In genomic region chr2:180320216-180320615, GRCm38 (mm10) we compare ENCODE assay signal across 30 mouse cellular contexts. TPM values are rescaled to one million over a fixed set of nuclear protein-coding genes. Genes with fewer than 3 reads are reported as not detected.
DNase-seq lines count a peak whose midpoint lies in the region; ATAC-seq and TF ChIP-seq lines count a peak whose summit lies in the region.
"Had no signal": no experiment of that assay in that cellular context is flagged by ENCODE, and none has a peak within 500 bp of the region (broad histone marks: within the 10 kb centered on the region; RNA-seq: fewer than 3 reads in every experiment).

No protein-coding gene starts in this region.

- no peak for DNase-seq in heart, postnatal 10 days
- peak; percentile 42 for DNase-seq in lung, embryonic 14.5 days
- DNase-seq in lung, postnatal 4 days = no peak
- DNase-seq in WW6 (ENCODE audit: low read depth, low spot score) (peak; percentile 42), adipocyte (ENCODE audit: low spot score) (no peak)
- DNase-seq in lung, adult 2 months = no peak
- DNase-seq: adrenal gland, postnatal 36 days; cerebellum, adult 18-20 months; gastrocnemius, postnatal 14 days; heart, postnatal 36 days; kidney, adult 18-20 months; kidney, postnatal 14 days; layer of hippocampus, postnatal 36 days; midbrain, embryonic 14.5 days; right cerebral cortex, postnatal 14 days; spleen, adult 18-20 months had no signal

- no peaks in the 10 kb centered on the region for H3K9me3 ChIP-seq in heart, embryonic 11.5 days (replicated peaks; ENCODE audit: control insufficient read depth, low read length)
- H3K9me3 ChIP-seq in lung, embryonic 14.5 days (ENCODE audit: low read depth, low read length) = no peaks in the 10 kb centered on the region
- H3K9me3 ChIP-seq in stomach, embryonic 14.5 days (ENCODE audit: control insufficient read depth, low read depth, low read length) = no peaks in the 10 kb centered on the region
- H3K9me3 ChIP-seq: embryonic facial prominence, embryonic 12.5 days; forebrain, embryonic 13.5 days had no signal

- no peaks in the 10 kb centered on the region for H3K36me3 ChIP-seq in heart, embryonic 11.5 days (ENCODE audit: control insufficient read depth, insufficient read depth, low read length)
- peaks cover 12% of the 10 kb centered on the region for H3K36me3 ChIP-seq in lung, embryonic 14.5 days (ENCODE audit: insufficient read depth)
- H3K36me3 ChIP-seq in stomach, embryonic 14.5 days (ENCODE audit: control insufficient read depth, insufficient read depth, low read length) = no peaks in the 10 kb centered on the region
- H3K36me3 ChIP-seq: embryonic facial prominence, embryonic 12.5 days had no signal

- H3K9ac ChIP-seq in heart, embryonic 11.5 days (ENCODE audit: low read depth, low read length) = no peak overlapping the region
- H3K9ac ChIP-seq in lung, embryonic 14.5 days = no peak overlapping the region
- no peak overlapping the region for H3K9ac ChIP-seq in stomach, embryonic 14.5 days (replicated peaks; ENCODE audit: low read depth, low read length)
- H3K9ac ChIP-seq: embryonic facial prominence, embryonic 12.5 days; forebrain, embryonic 13.5 days had no signal

- H3K4me1 ChIP-seq in heart, embryonic 11.5 days (ENCODE audit: control insufficient read depth, insufficient read depth, low read length) = peaks cover 60% of the 10 kb centered on the region
- H3K4me1 ChIP-seq in lung, embryonic 14.5 days (ENCODE audit: insufficient read depth) = peaks cover 11% of the 10 kb centered on the region
- peaks cover 11% of the 10 kb centered on the region for H3K4me1 ChIP-seq in stomach, embryonic 14.5 days (ENCODE audit: control insufficient read depth, insufficient read depth, low read length)
- H3K4me1 ChIP-seq in lung, adult 2 months (ENCODE audit: control insufficient read depth, insufficient read depth, low read length) = no peaks in the 10 kb centered on the region
- H3K4me1 ChIP-seq: forebrain, embryonic 13.5 days had no signal

- 63% methylated on average over 4 of the region's 4 CpGs for WGBS in heart, embryonic 11.5 days (ENCODE audit: insufficient replicate concordance)
- 79% methylated on average over 4 of the region's 4 CpGs for WGBS in lung, embryonic 14.5 days
- 83% methylated on average over 4 of the region's 4 CpGs for WGBS in stomach, embryonic 14.5 days
- WGBS in lung, adult 2 months = 84% methylated on average over 4 of the region's 4 CpGs

- H3K4me2 ChIP-seq in heart, embryonic 11.5 days = no peak overlapping the region
- no peak overlapping the region for H3K4me2 ChIP-seq in lung, embryonic 14.5 days
- no peak overlapping the region for H3K4me2 ChIP-seq in stomach, embryonic 14.5 days (replicated peaks; ENCODE audit: low read depth, low read length)
- H3K4me2 ChIP-seq: embryonic facial prominence, embryonic 12.5 days; forebrain, embryonic 13.5 days had no signal

- no peak for TF ChIP-seq POLR2A in lung, adult 2 months (IDR thresholded peaks at IDR 0.05; ENCODE audit: borderline replicate concordance, extremely low read depth, low read depth, low read length)

- no peaks in the 10 kb centered on the region for H3K27me3 ChIP-seq in heart, embryonic 11.5 days (ENCODE audit: control insufficient read depth, insufficient read depth, low read length)
- no peaks in the 10 kb centered on the region for H3K27me3 ChIP-seq in lung, embryonic 14.5 days (ENCODE audit: insufficient read depth, low read length)
- H3K27me3 ChIP-seq in stomach, embryonic 14.5 days (ENCODE audit: control insufficient read depth, insufficient read depth, low read length) = no peaks in the 10 kb centered on the region
- H3K27me3 ChIP-seq: embryonic facial prominence, embryonic 12.5 days had no signal

- peak overlapping the region; percentile 29; the same call in 1 of the 2 replicates for H3K27ac ChIP-seq in heart, embryonic 11.5 days (ENCODE audit: low read depth, low read length)
- no peak overlapping the region for H3K27ac ChIP-seq in lung, embryonic 14.5 days (ENCODE audit: low read depth)
- H3K27ac ChIP-seq in stomach, embryonic 14.5 days (ENCODE audit: low read length) = no peak overlapping the region
- H3K27ac ChIP-seq: embryonic facial prominence, embryonic 12.5 days; forebrain, embryonic 13.5 days; layer of hippocampus, adult 2 months had no signal

- no peak overlapping the region for H3K4me3 ChIP-seq in heart, embryonic 11.5 days (ENCODE audit: low read depth, low read length)
- no peak overlapping the region for H3K4me3 ChIP-seq in lung, embryonic 14.5 days (ENCODE audit: low read depth, low read length)
- no peak overlapping the region for H3K4me3 ChIP-seq in stomach, embryonic 14.5 days (ENCODE audit: low read depth, low read length)
- no peak overlapping the region for H3K4me3 ChIP-seq in lung, adult 2 months (replicated peaks; ENCODE audit: extremely low read depth, low read depth, low read length)
- H3K4me3 ChIP-seq: embryonic facial prominence, embryonic 12.5 days; erythroblast, embryonic 14.5 days; forebrain, embryonic 13.5 days; layer of hippocampus, adult 2 months had no signal

- no peak for TF ChIP-seq CTCF in lung, embryonic 14.5 days (IDR thresholded peaks at IDR 0.05; ENCODE audit: low read depth)
- TF ChIP-seq CTCF in lung, adult 2 months (IDR thresholded peaks at IDR 0.05; ENCODE audit: insufficient read depth, low read length) = no peak

- intact Hi-C loops in heart, postnatal 10 days (cut with DNase I) = no loop called here

- no peak for ATAC-seq in heart, embryonic 11.5 days (replicated peaks; ENCODE audit: insufficient number of reproducible peaks, low FRiP score, low TSS enrichment)
- ATAC-seq in lung, embryonic 14.5 days (ENCODE audit: insufficient read depth) = no peak
- 0 out of 2 replicates have a peak, but pooled peaks have one; percentile 17 for ATAC-seq in stomach, embryonic 14.5 days (ENCODE audit: insufficient number of reproducible peaks, insufficient read depth, low FRiP score, low read depth)
- ATAC-seq: forebrain, embryonic 13.5 days; hindbrain, embryonic 16.5 days had no signal

RNA-seq across cellular contexts. Expression of gene Gata5, which starts 14.3 kb away (rescaled TPM):
- polyA plus RNA-seq in heart, embryonic 11.5 days (2014; fragmentation: Nextera tagmentation; extraction: Ambion mirVana) = 25.7 and 28.0 TPM in 2 replicates
- total RNA-seq in heart, postnatal 10 days (2021) = 1 to 10 TPM; 1.0 to 1.2 TPM
- polyA plus RNA-seq in lung, embryonic 14.5 days (2014; fragmentation: Nextera tagmentation; extraction: Ambion mirVana) = 37.4 and 42.7 TPM in 2 replicates
- polyA plus RNA-seq in stomach, embryonic 14.5 days (2014; fragmentation: Nextera tagmentation; extraction: Ambion mirVana) = 4.9 and 5.4 TPM in 2 replicates
- 5.4 and 9.9 TPM in 2 replicates for polyA plus RNA-seq in lung, adult 2 months (2012; rRNA removed)
- total RNA-seq: CH12.LX; common myeloid progenitor, adult 5-6 weeks; gastrocnemius, postnatal 14 days; layer of hippocampus, adult 2 months; layer of hippocampus, postnatal 36 days; left cerebral cortex, postnatal 25 days; megakaryocyte, adult 5-6 weeks had no signal
- polyA plus RNA-seq: erythroblast, embryonic 14.5 days; forebrain, embryonic 13.5 days; frontal cortex, adult 2 months; hindbrain, embryonic 16.5 days; midbrain, embryonic 14.5 days; neural tube, embryonic 14.5 days had no signal

RNA-seq across cellular contexts. Expression of gene Rbbp8nl, which starts 30.5 kb away (rescaled TPM):
- polyA plus RNA-seq in heart, embryonic 11.5 days (2014; fragmentation: Nextera tagmentation; extraction: Ambion mirVana) = 0.10 TPM in 1 of 2 replicates, not detected in the other
- total RNA-seq in heart, postnatal 10 days (2021) = not detected
- 1.9 and 2.3 TPM in 2 replicates for polyA plus RNA-seq in lung, embryonic 14.5 days (2014; fragmentation: Nextera tagmentation; extraction: Ambion mirVana)
- 3.1 TPM in 2 replicates for polyA plus RNA-seq in stomach, embryonic 14.5 days (2014; fragmentation: Nextera tagmentation; extraction: Ambion mirVana)
- polyA plus RNA-seq in lung, adult 2 months (2012; rRNA removed) = 1.4 and 2.3 TPM in 2 replicates
- total RNA-seq: adrenal gland, postnatal 36 days; CH12.LX; common myeloid progenitor, adult 5-6 weeks; gastrocnemius, postnatal 14 days; heart, adult 8-10 months; heart, postnatal 36 days; layer of hippocampus, adult 2 months; layer of hippocampus, postnatal 36 days; left cerebral cortex, postnatal 25 days; megakaryocyte, adult 5-6 weeks had no signal
- polyA plus RNA-seq: erythroblast, embryonic 14.5 days; forebrain, embryonic 13.5 days; hindbrain, embryonic 16.5 days; midbrain, embryonic 14.5 days; neural tube, embryonic 14.5 days had no signal

RNA-seq across cellular contexts. Expression of gene Cables2, which starts 46.9 kb away (rescaled TPM):
- polyA plus RNA-seq in heart, embryonic 11.5 days (2014; fragmentation: Nextera tagmentation; extraction: Ambion mirVana) = 11.8 TPM in 2 replicates
- 10 to 100 TPM; 16.5 to 16.7 TPM for total RNA-seq in heart, postnatal 10 days (2021)
- 24.0 and 25.6 TPM in 2 replicates for polyA plus RNA-seq in lung, embryonic 14.5 days (2014; fragmentation: Nextera tagmentation; extraction: Ambion mirVana)
- polyA plus RNA-seq in stomach, embryonic 14.5 days (2014; fragmentation: Nextera tagmentation; extraction: Ambion mirVana) = 15.5 and 20.4 TPM in 2 replicates
- polyA plus RNA-seq in lung, adult 2 months (2012; rRNA removed) = 22.7 and 28.2 TPM in 2 replicates

Comparison
In these comparisons a context has a peak if more than half of its experiments do, and no peak if none do; other contexts are left out.
1. DNase-seq: peak in lung, embryonic 14.5 days (single experiment) and WW6 (single experiment); none in heart, postnatal 10 days (0 of 2), lung, postnatal 4 days (0 of 2), adipocyte (single experiment) and lung, adult 2 months (single experiment).